Mouse (Mus musculus) hindbrain, embryonic 13.5 days (tissue): ENCODE measurements around the gene Twnk. TPM values are rescaled to one million over a fixed set of nuclear protein-coding genes. Genes with fewer than 3 reads are reported as not detected.
A peak's percentile ranks its signal among the peaks of the same experiment; 100 is the strongest.

ENCODE experiments used
- ATAC-seq: fragments of 200-750 bp; cut with Nextera tagmentation; 2 replicates; pipeline ENCODE4 v1.8.0; 2017; ENCODE audit warnings: moderate TSS enrichment; ENCODE audit not compliant: low FRiP score
- H3K27ac ChIP-seq: fragments of 300-500 bp; sonication (generic); 2 replicates; pipeline ENCODE4 v1.5.1; 2015; ENCODE audit warnings: inconsistent platforms, mild to moderate bottlenecking, moderate library complexity
- H3K27me3 ChIP-seq: fragments of 300-500 bp; sonication (generic); 2 replicates; pipeline ENCODE4 v1.6.1; 2015; ENCODE audit warnings: mild to moderate bottlenecking, inconsistent platforms
- H3K36me3 ChIP-seq: fragments of 300-500 bp; sonication (generic); 2 replicates; pipeline ENCODE4 v1.6.1; 2015; ENCODE audit warnings: mild to moderate bottlenecking, inconsistent platforms
- H3K4me1 ChIP-seq: fragments of 300-500 bp; sonication (generic); replicated peaks from 2 replicates; pipeline ENCODE4 v1.6.1; 2015; ENCODE audit warnings: inconsistent platforms
- H3K4me2 ChIP-seq: fragments of 300-500 bp; sonication (generic); 2 replicates; pipeline ENCODE4 v1.6.1; 2015; ENCODE audit warnings: inconsistent platforms, mild to moderate bottlenecking, moderate library complexity
- H3K4me3 ChIP-seq: fragments of 300-500 bp; sonication (generic); 2 replicates; pipeline ENCODE4 v1.5.1; 2015; ENCODE audit warnings: mild to moderate bottlenecking, inconsistent platforms
- H3K9ac ChIP-seq: fragments of 300-500 bp; sonication (generic); 2 replicates; pipeline ENCODE4 v1.6.1; 2015; ENCODE audit warnings: mild to moderate bottlenecking, inconsistent platforms
- H3K9me3 ChIP-seq: fragments of 300-500 bp; sonication (generic); 2 replicates; pipeline ENCODE4 v1.6.1; 2016; ENCODE audit warnings: inconsistent platforms
- WGBS: fragments of 180-500 bp; shearing (Covaris S2); methylation state at CpG from one replicate; pipeline ENCODE4 v1.1.7; 2015; 5-methylcytosine and 5-hydroxymethylcytosine counted together
- polyA plus RNA-seq: library from polyadenylated mRNA; unstranded; fragments of >200 nt; fragmentation: Nextera tagmentation; extraction: Ambion mirVana; gene quantifications from 2 replicates; pipeline ENCODE4 v1.2.1, GENCODE M21; 2015

Gene Twnk
- polyA plus RNA-seq, 1 experiment from 2014 or later: 17.0 TPM

GRCm38 (mm10) chr19:45005957-45006712, 672 bp downstream of the Twnk start, which contains the start of gene Mrpl43:
TSS of gene Mrpl43 (minus strand) at chr19:45006442.
- Histone ChIP-seq H3K9me3 (no peaks in the 10 kb centered on the region), H3K27me3 (no peaks in the 10 kb centered on the region), H3K4me1 (peaks cover 43% of the 10 kb centered on the region), H3K4me2 (peak within 1 kb of the TSS; percentile 99), H3K4me3 (peak within 1 kb of the TSS; percentile 95), H3K27ac (peak within 1 kb of the TSS; percentile 81), H3K9ac (peak within 1 kb of the TSS; percentile 89), H3K36me3 (peaks cover 60% of the 10 kb centered on the region)
- WGBS: under 1% methylated on average over 82 of the region's 82 CpGs
- ATAC-seq: peak; percentile 94

DNA sequence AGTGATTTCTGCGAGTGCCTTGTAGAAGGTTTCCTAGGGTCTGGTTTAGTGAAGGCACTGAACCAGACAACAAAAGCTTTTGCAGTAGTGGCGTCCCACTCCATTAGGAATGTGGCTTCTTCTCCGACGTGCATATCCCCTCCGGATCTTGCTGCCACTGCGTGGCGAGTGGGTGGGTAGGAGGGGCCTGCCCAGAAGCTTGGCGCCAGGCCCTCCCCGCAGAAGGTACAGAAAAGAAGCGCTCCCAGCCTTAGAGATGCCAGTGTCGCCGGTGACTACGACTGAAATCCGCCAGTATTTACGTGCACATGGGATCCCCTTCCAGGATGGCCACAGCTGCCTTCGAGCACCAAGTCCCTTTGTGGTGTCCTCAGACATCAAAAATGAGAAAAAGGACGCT, 1.6 kb downstream of the Twnk start:
- H3K36me3 ChIP-seq: peaks cover 60% of the 10 kb centered on the region

DNA sequence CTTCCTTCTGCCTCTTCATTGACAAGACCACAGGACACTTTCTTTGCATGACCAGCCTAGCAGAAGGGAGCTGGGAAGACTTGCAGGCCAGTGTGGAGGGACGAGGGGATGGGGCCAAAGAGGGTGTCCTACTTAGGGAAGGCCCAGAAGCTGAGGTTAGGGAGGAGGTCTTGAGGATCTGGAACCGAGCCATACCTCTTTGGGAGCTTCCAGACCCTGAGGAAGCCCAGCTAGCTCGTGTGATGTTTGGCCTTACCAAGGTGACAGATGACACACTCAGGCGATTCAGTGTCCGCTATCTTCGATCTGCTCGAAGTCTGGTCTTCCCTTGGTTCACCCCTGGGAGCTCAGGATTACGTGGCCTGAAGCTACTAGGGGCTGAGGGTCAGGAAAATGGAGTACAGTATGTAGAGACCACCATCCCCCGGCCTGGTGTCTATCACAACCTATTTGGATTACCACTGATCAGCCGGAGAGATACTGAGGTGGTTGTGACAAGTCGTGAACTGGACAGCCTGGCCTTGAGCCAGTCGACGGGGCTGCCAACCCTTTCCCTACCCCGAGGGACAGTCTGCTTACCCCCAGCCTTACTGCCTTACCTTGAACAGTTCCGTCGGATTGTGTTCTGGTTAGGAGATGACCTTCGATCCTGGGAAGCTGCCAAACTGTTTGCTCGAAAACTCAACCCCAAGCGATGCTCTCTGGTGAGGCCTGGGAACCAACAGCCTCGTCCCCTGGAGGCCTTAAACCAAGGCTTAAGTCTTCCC, 2.1 kb downstream of the Twnk start:
- H3K9ac ChIP-seq: peak overlapping the region; percentile 89; the same call in 1 of the 2 replicates
- peaks cover 57% of the 10 kb centered on the region for H3K36me3 ChIP-seq
- no peaks in the 10 kb centered on the region for H3K9me3 ChIP-seq
- H3K27me3 ChIP-seq: no peaks in the 10 kb centered on the region
- no peak for ATAC-seq
- peak overlapping the region; percentile 99 for H3K4me2 ChIP-seq
- H3K27ac ChIP-seq: peak overlapping the region; percentile 81; the same call in 1 of the 2 replicates
- peaks cover 47% of the 10 kb centered on the region for H3K4me1 ChIP-seq
- WGBS: 91% methylated on average over 20 of the region's 20 CpGs
- H3K4me3 ChIP-seq: peak overlapping the region; percentile 95

More for the DNA sequence above, 1.6 kb downstream of the Twnk start:
- H3K4me2 ChIP-seq: peak overlapping the region; percentile 99
- no peaks in the 10 kb centered on the region for H3K9me3 ChIP-seq
- no peaks in the 10 kb centered on the region for H3K27me3 ChIP-seq
- ATAC-seq: no peak
- peak overlapping the region; percentile 81 for H3K27ac ChIP-seq
- peak overlapping the region; percentile 95 for H3K4me3 ChIP-seq
- H3K9ac ChIP-seq: peak overlapping the region; percentile 89
- H3K4me1 ChIP-seq: peaks cover 43% of the 10 kb centered on the region
- WGBS: 44% methylated on average over 17 of the region's 17 CpGs

GRCm38 (mm10) chr19:45010646-45011045, 5.2 kb downstream of the Twnk start:
- H3K27ac ChIP-seq: no peak overlapping the region
- 0 out of 2 replicates have a peak, but pooled peaks cover 2% of the 10 kb centered on the region for H3K27me3 ChIP-seq
- H3K9ac ChIP-seq: no peak overlapping the region
- ATAC-seq: no peak
- no peak overlapping the region for H3K4me3 ChIP-seq
- no peak overlapping the region for H3K4me2 ChIP-seq
- peaks cover 46% of the 10 kb centered on the region for H3K4me1 ChIP-seq
- H3K9me3 ChIP-seq: no peaks in the 10 kb centered on the region
- H3K36me3 ChIP-seq: peaks cover 36% of the 10 kb centered on the region
- WGBS: 92% methylated on average over 4 of the region's 4 CpGs

DNA sequence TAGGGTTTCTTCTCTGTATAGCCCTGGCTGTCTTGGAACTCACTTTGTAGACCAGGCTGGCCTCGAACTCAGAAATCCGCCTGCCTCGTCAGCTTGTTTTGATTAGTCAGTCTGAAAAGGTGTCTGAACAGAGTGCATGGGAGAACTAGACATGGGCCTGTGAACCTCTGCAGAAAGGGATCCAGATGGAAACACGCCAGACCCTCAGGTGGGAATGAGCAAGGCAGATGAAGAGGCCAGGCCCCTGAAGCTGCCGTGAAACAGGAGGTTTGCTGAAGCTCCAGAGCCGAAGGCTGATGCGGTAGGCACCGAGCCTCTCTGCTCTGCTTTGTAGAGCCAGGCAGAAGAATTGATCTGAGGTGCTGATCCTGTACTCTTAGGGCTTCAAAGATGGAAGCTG, 6.8 kb downstream of the Twnk start:
- H3K4me3 ChIP-seq: no peak overlapping the region
- H3K4me1 ChIP-seq: peaks cover 53% of the 10 kb centered on the region
- H3K27ac ChIP-seq: peak overlapping the region; percentile 81
- peak overlapping the region; percentile 61 for H3K9ac ChIP-seq
- H3K36me3 ChIP-seq: peaks cover 36% of the 10 kb centered on the region
- H3K27me3 ChIP-seq: 0 out of 2 replicates have a peak, but pooled peaks cover 2% of the 10 kb centered on the region
- H3K4me2 ChIP-seq: no peak overlapping the region
- ATAC-seq: no peak
- WGBS: 92% methylated on average over 8 of the region's 8 CpGs
- H3K9me3 ChIP-seq: no peaks in the 10 kb centered on the region

GRCm38 (mm10) chr19:45012636-45013035, 7.2 kb downstream of the Twnk start:
- Histone ChIP-seq H3K4me2 (no peak overlapping the region), H3K27ac (peak overlapping the region; percentile 81), H3K4me1 (peaks cover 50% of the 10 kb centered on the region), H3K27me3 (0 out of 2 replicates have a peak, but pooled peaks cover 2% of the 10 kb centered on the region), H3K4me3 (no peak overlapping the region), H3K9ac (peak overlapping the region; percentile 61), H3K9me3 (no peaks in the 10 kb centered on the region), H3K36me3 (peaks cover 36% of the 10 kb centered on the region)
- 37% methylated on average over 6 of the region's 6 CpGs for WGBS
- ATAC-seq: no peak

GRCm38 (mm10) chr19:45013581-45014225, 8.2 kb downstream of the Twnk start:
- Histone ChIP-seq H3K36me3 (peaks cover 31% of the 10 kb centered on the region), H3K4me1 (peaks cover 46% of the 10 kb centered on the region), H3K27ac (no peak overlapping the region), H3K27me3 (0 out of 2 replicates have a peak, but pooled peaks cover 2% of the 10 kb centered on the region), H3K4me3 (no peak overlapping the region), H3K4me2 (no peak overlapping the region), H3K9ac (no peak overlapping the region), H3K9me3 (no peaks in the 10 kb centered on the region)
- no peak for ATAC-seq
- 70% methylated on average over 6 of the region's 6 CpGs for WGBS

DNA sequence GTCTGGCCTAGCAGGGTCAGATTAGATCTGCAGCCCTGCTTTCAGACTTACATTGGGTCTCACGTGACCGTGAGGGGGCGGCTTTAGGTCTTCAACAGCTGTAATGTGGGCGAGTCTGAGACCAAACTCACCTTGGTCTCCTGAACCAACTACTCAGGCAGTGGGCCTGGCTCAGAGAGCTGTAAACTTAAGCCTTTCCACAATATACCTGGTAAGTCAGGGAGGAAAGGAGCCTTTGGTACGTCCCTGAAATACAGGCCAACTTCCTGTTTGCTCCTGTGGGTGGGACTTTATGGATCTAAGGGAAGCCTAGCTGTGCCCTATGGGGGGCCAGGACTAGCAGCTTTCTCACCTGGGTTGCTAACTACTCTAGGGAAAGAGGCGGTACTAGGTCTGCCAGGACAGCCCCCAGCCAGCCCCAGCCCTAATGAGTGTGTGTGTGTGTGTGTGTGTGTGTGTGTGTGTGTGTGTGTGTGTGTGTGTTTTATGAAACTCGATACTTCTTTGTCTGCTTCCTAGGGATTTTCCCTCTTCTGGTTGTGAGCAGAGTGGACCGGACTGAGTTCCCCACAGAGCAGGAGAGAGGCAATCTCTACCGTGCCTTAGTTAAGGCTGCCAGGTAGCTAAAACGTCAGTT, 9.0 kb downstream of the Twnk start, which contains the start of gene Lzts2:
Gene Lzts2, plus strand, starts transcription at position 80 of the 637 bp plus-strand sequence.
- Histone ChIP-seq H3K36me3 (peaks cover 27% of the 10 kb centered on the region), H3K27ac (peak within 1 kb of the TSS; percentile 96; the same call in 1 of the 2 replicates), H3K4me3 (peak within 1 kb of the TSS; percentile 65), H3K9ac (peak within 1 kb of the TSS; percentile 67), H3K4me1 (peaks cover 48% of the 10 kb centered on the region), H3K27me3 (0 out of 2 replicates have a peak, but pooled peaks cover 2% of the 10 kb centered on the region), H3K9me3 (no peaks in the 10 kb centered on the region), H3K4me2 (peak within 1 kb of the TSS; percentile 90)
- 10% methylated on average over 10 of the region's 10 CpGs for WGBS
- no peak for ATAC-seq

GRCm38 (mm10) chr19:45014981-45015402, 9.5 kb downstream of the Twnk start:
- no peak for ATAC-seq
- H3K4me1 ChIP-seq: peaks cover 53% of the 10 kb centered on the region
- H3K27me3 ChIP-seq: 0 out of 2 replicates have a peak, but pooled peaks cover 2% of the 10 kb centered on the region
- peak overlapping the region; percentile 96; the same call in 1 of the 2 replicates for H3K27ac ChIP-seq
- peak overlapping the region; percentile 90 for H3K4me2 ChIP-seq
- no peaks in the 10 kb centered on the region for H3K9me3 ChIP-seq
- under 1% methylated on average over 25 of the region's 25 CpGs for WGBS
- H3K36me3 ChIP-seq: peaks cover 23% of the 10 kb centered on the region
- H3K9ac ChIP-seq: peak overlapping the region; percentile 67
- peak overlapping the region; percentile 65 for H3K4me3 ChIP-seq

DNA sequence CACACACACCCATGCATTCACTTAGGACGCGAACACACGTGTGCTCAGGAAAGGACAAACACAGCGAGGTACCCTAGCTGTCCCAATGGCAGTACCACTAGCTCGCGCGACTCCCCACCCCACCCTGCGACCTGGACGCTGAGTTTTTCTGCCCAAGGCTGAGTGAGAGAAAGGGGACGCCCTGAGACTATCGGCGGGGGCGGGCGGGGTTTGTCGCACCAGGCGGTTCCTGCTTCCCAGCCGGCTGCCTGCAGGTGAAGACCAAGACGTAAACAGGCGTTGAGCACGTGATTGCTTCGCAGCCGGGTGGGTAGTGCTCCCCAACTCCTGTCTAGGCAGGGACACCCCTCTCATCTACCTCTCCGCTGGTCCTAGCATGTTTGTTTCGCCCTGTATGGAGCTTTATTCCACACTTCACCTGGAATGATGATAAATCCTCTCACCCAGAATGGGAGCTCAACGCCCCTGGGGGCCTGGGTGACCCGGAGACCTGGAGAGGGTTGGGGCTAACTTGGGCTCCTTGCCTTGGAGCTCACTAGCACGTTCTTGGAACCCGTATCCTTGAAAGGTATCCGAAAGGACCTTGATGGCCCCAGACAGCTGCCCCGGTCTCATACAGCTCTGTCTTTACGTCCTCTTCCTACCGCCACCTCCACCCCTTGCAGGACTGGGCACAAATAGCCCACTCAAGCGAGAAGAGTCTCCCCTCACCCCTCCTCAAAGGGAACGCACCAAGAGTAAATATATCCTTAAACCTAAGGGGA, 10.2 kb downstream of the Twnk start:
- peak overlapping the region; percentile 90 for H3K4me2 ChIP-seq
- H3K9me3 ChIP-seq: no peaks in the 10 kb centered on the region
- under 1% methylated on average over 34 of the region's 34 CpGs for WGBS
- H3K4me3 ChIP-seq: peak overlapping the region; percentile 65
- ATAC-seq: peak; percentile 12; the same call in 1 of the 2 replicates
- H3K27ac ChIP-seq: peak overlapping the region; percentile 96
- H3K4me1 ChIP-seq: peaks cover 60% of the 10 kb centered on the region
- peak overlapping the region; percentile 67 for H3K9ac ChIP-seq
- H3K36me3 ChIP-seq: peaks cover 16% of the 10 kb centered on the region
- 0 out of 2 replicates have a peak, but pooled peaks cover 2% of the 10 kb centered on the region for H3K27me3 ChIP-seq
